Mouse (Mus musculus) embryonic fibroblast, embryonic 13.5 days (primary cell): ENCODE measurements around the gene Eps15l1. TPM values are rescaled to one million over a fixed set of nuclear protein-coding genes. Genes with fewer than 3 reads are reported as not detected.
A peak's percentile ranks its signal among the peaks of the same experiment; 100 is the strongest.

Experiments used
- H3K27ac ChIP-seq: 2 replicates; pipeline ENCODE4 v1.5.1; 2012; ENCODE audit warnings: low read length, control low read depth, inconsistent platforms; ENCODE audit not compliant: insufficient read depth
- H3K4me1 ChIP-seq: 2 replicates; pipeline ENCODE4 v1.6.1; 2011; ENCODE audit warnings: low read length; ENCODE audit not compliant: control insufficient read depth, insufficient read depth
- H3K4me3 ChIP-seq: 2 replicates; pipeline ENCODE4 v1.5.1; 2011; ENCODE audit warnings: mild to moderate bottlenecking, control low read depth, low read length; ENCODE audit not compliant: insufficient read depth
- CTCF ChIP-seq: IDR thresholded peaks from 2 replicates; pipeline ENCODE4 v1.5.1; 2011; ENCODE audit warnings: mild to moderate bottlenecking, control low read depth, low read length, moderate library complexity, borderline replicate concordance; ENCODE audit not compliant: insufficient read depth
- POLR2A ChIP-seq: IDR thresholded peaks from 2 replicates; pipeline ENCODE4 v1.6.1; 2011; ENCODE audit warnings: low read depth, mild to moderate bottlenecking, control low read depth, low read length, moderate library complexity
- polyA plus RNA-seq: library from polyadenylated mRNA; stranded (reverse); fragments of >200 nt; gene quantifications from 2 replicates; pipeline ENCODE4 v1.2.4, GENCODE M21; 2011; ENCODE audit warnings: low read depth; ENCODE audit not compliant: missing spikeins, insufficient read length

Gene Eps15l1
- polyA plus RNA-seq, 1 experiment, result 65.0 TPM

GRCm38 (mm10) chr8:72301497-72301896, 119.8 kb downstream of the Eps15l1 start:
- no peak for TF ChIP-seq POLR2A
- no peak for TF ChIP-seq CTCF
- Histone ChIP-seq H3K4me1 (no peaks in the 10 kb centered on the region), H3K4me3 (no peak overlapping the region), H3K27ac (no peak overlapping the region)

DNA sequence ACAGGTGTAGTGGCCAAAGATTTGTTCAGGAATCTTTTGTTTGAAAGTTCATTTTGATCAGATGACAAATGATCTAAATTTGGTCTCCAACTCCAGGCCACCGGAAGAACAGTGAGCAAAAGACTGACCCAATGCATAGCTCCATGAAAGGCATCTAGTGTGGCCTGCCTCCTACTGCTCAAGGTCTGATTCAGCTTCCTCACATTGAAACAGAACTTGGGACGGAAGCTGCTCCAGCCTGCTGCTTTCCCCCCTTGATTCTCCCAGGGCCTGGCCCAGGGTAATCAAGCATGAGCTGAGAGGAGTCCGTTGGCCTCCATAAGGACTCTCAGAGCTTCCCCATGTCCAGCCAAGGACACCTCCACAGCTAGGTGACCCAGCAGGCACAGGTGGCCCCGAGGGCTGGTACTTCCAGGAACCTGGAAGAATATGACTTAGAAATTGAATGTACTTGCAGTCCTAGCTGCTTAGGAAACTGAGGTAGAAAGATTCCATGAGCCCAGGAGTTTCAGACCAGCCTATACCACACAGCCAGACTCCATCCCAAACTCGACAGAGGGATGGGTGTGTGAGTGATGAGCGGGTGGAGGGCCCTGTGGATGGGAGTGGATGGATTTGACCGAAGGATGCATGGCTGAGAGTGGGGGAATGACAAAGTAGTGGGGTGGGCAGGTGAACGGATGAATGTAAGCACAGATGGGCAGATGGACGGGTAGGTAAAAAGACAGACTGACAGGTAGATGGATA, 120.4 kb downstream of the Eps15l1 start:
- Histone ChIP-seq H3K27ac (no peak overlapping the region), H3K4me1 (no peaks in the 10 kb centered on the region), H3K4me3 (no peak overlapping the region)
- TF ChIP-seq CTCF, result no peak
- TF ChIP-seq POLR2A, result no peak

DNA sequence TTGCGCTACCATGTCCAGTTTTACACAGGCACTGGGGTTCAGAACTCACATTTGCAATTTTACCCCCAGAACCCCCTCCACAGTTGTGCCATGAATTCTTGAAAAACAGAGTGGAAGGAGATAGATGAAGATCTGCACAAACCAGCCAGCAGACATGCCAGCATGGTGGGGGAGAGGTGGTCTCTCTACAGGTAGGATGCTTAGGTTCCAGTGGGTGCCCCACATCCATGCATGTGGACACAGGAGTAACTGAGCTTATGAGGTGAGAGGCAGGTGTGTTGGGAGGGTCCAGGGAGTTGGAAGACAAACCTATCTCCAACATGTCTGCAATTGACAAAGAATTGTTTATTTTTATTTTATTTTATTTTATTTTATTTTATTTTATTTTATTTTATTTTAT, 122.3 kb downstream of the Eps15l1 start:
- Histone ChIP-seq H3K27ac (no peak overlapping the region), H3K4me1 (0 out of 2 replicates have a peak, but pooled peaks cover 4% of the 10 kb centered on the region), H3K4me3 (no peak overlapping the region)
- no peak for TF ChIP-seq CTCF
- TF ChIP-seq POLR2A, result no peak

DNA sequence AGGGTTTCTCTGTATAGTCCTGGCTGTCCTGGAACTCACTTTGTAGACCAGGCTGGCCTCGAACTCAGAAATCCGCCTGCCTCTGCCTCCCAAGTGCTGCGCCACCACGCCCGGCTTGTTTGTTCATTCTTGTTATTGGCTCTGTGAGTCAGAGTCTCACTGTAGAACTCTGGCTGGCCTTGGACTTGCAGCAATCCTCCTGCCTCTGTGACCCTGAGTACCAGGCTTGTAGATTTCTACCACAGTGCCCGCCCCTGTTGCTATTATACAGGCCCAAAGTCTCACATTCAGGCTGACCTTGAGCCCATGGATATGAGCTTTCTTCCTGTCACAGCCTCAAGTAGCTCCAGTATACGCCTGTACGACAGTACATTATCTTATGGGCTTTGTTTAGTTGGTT, 124.7 kb downstream of the Eps15l1 start:
- TF ChIP-seq CTCF (no peak), POLR2A (no peak)
- no peak overlapping the region for H3K27ac ChIP-seq
- no peak overlapping the region for H3K4me3 ChIP-seq
- 0 out of 2 replicates have a peak, but pooled peaks cover 4% of the 10 kb centered on the region for H3K4me1 ChIP-seq

DNA sequence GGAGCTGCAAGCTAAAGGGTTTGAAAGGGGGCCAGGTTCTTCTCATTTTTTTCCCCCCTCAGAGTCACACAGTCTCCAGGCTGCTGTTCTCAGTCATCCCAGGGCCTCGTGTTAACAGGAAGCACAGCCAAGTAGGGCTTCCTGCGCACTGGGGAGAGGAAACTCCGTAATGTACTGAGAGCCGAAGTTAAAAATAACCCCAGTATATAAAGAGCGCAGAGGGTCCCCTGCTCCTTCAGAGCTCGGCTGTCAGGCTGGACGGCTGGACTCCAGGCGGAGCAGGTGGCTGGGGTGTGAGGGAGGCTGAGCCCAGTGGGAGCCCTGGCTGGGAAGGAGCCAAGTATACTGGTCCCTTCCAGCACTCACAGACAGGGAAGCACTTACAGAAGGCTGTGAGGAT, 125.6 kb downstream of the Eps15l1 start:
- H3K4me3 ChIP-seq, result no peak overlapping the region
- TF ChIP-seq CTCF (no peak), POLR2A (no peak)
- H3K4me1 ChIP-seq, result 0 out of 2 replicates have a peak, but pooled peaks cover 4% of the 10 kb centered on the region
- peak overlapping the region; percentile 9; the same call in 1 of the 2 replicates for H3K27ac ChIP-seq

DNA sequence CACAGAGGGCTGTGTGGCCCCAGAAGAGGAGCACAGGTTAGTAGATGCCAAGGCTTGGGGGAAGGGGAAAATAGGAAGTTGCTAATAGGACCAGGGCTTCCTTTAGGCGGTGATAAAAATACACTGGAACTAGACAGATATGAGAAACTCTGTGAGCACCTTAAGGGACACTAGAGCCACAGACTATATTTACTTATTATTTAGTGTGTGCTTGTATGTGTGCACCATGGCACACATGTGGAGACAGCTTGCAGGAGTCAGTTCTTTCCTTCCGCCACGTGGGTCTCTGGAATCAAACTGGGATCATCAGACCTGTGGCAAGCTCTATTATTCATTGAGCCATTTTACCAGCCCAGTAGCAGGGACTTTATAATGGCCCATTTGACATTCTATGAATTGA, 126.1 kb downstream of the Eps15l1 start:
- no peak for TF ChIP-seq CTCF
- TF ChIP-seq POLR2A, result no peak
- H3K27ac ChIP-seq, result no peak overlapping the region; the same call in 1 of the 2 replicates
- H3K4me1 ChIP-seq, result 0 out of 2 replicates have a peak, but pooled peaks cover 4% of the 10 kb centered on the region
- no peak overlapping the region for H3K4me3 ChIP-seq

GRCm38 (mm10) chr8:72293309-72293708, 128.0 kb downstream of the Eps15l1 start:
- Histone ChIP-seq H3K4me1 (0 out of 2 replicates have a peak, but pooled peaks cover 4% of the 10 kb centered on the region), H3K4me3 (no peak overlapping the region), H3K27ac (no peak overlapping the region)
- TF ChIP-seq POLR2A, result no peak
- no peak for TF ChIP-seq CTCF

GRCm38 (mm10) chr8:72291104-72291503, 130.2 kb downstream of the Eps15l1 start:
- H3K27ac ChIP-seq, result no peak overlapping the region
- TF ChIP-seq CTCF, result no peak
- TF ChIP-seq POLR2A, result no peak
- no peak overlapping the region for H3K4me3 ChIP-seq
- 0 out of 2 replicates have a peak, but pooled peaks cover 4% of the 10 kb centered on the region for H3K4me1 ChIP-seq

Other genes with a start within 250 kb of the Eps15l1 start
- gene Hsh2d, start 231.8 kb downstream of the Eps15l1 start, polyA plus RNA-seq, result not detected in 2 replicates
- gene Cib3, start 208.6 kb downstream of the Eps15l1 start, polyA plus RNA-seq, result not detected in 2 replicates
- not detected in 2 replicates for gene Gm11034, start 207.8 kb downstream of the Eps15l1 start, polyA plus RNA-seq
- gene Fam32a, start 201.7 kb downstream of the Eps15l1 start, polyA plus RNA-seq, result 41.4 and 43.8 TPM in 2 replicates
- 65.3 and 67.0 TPM in 2 replicates for gene Ap1m1, start 181.4 kb downstream of the Eps15l1 start, polyA plus RNA-seq
- gene Gm10282, start 116.2 kb downstream of the Eps15l1 start, polyA plus RNA-seq, result 3.8 and 4.6 TPM in 2 replicates
- 19.1 and 19.7 TPM in 2 replicates for gene Klf2, start 102.4 kb downstream of the Eps15l1 start, polyA plus RNA-seq
- gene Calr3, start 22.4 kb upstream of the Eps15l1 start, polyA plus RNA-seq, result 1.7 and 1.9 TPM in 2 replicates
- 5.5 and 6.6 TPM in 2 replicates for gene 1700030K09Rik, start 22.4 kb upstream of the Eps15l1 start, polyA plus RNA-seq
- gene Cherp, start 53.8 kb upstream of the Eps15l1 start, polyA plus RNA-seq, result 39.9 and 46.2 TPM in 2 replicates
- 45.4 and 50.3 TPM in 2 replicates for gene Slc35e1, start 71.2 kb upstream of the Eps15l1 start, polyA plus RNA-seq
- gene Med26, start 126.8 kb upstream of the Eps15l1 start, polyA plus RNA-seq, result 6.4 and 7.5 TPM in 2 replicates
- 68.9 and 104 TPM in 2 replicates for gene Smim7, start 149.6 kb upstream of the Eps15l1 start, polyA plus RNA-seq
- 12.0 and 14.4 TPM in 2 replicates for gene Tmem38a, start 150.6 kb upstream of the Eps15l1 start, polyA plus RNA-seq
- not detected in 2 replicates for gene Nwd1, start 225.3 kb upstream of the Eps15l1 start, polyA plus RNA-seq